Comparison of ENCODE assay signal across 26 mouse cellular contexts in genomic region chr12:77867947-77868495, GRCm38 (mm10).
A peak's percentile ranks its signal among the peaks of the same experiment; 100 is the strongest.
DNase-seq lines count a peak whose midpoint lies in the region; ATAC-seq and TF ChIP-seq lines count a peak whose summit lies in the region.
"Had no signal": no experiment of that assay in that cellular context is flagged by ENCODE, and none has a peak within 500 bp of the region (broad histone marks: within the 10 kb centered on the region; RNA-seq: fewer than 3 reads in every experiment).

No protein-coding gene starts in this region.

- 0 out of 2 replicates have a peak, but pooled peaks cover 1% of the 10 kb centered on the region for H3K27me3 ChIP-seq in hindbrain, embryonic 13.5 days
- no peaks in the 10 kb centered on the region for H3K27me3 ChIP-seq in hindbrain, embryonic 10.5 days (ENCODE audit: insufficient read depth, poor library complexity, severe bottlenecking)
- H3K27me3 ChIP-seq in midbrain, embryonic 13.5 days, result no peaks in the 10 kb centered on the region
- no peaks in the 10 kb centered on the region for H3K27me3 ChIP-seq in midbrain, embryonic 16.5 days (ENCODE audit: control insufficient read depth, insufficient read depth, low read depth, low read length)
- H3K27me3 ChIP-seq in heart, embryonic 12.5 days (replicated peaks), result no peaks in the 10 kb centered on the region
- H3K27me3 ChIP-seq: embryonic facial prominence, embryonic 12.5 days; embryonic facial prominence, embryonic 15.5 days; forebrain, embryonic 13.5 days; heart, embryonic 15.5 days; hindbrain, embryonic 15.5 days had no signal

- no peaks in the 10 kb centered on the region for H3K36me3 ChIP-seq in hindbrain, embryonic 13.5 days
- H3K36me3 ChIP-seq in hindbrain, embryonic 10.5 days, result no peaks in the 10 kb centered on the region
- no peaks in the 10 kb centered on the region for H3K36me3 ChIP-seq in midbrain, embryonic 13.5 days
- no peaks in the 10 kb centered on the region for H3K36me3 ChIP-seq in midbrain, embryonic 16.5 days (ENCODE audit: control insufficient read depth, insufficient read depth, low read length)
- no peaks in the 10 kb centered on the region for H3K36me3 ChIP-seq in heart, embryonic 12.5 days
- H3K36me3 ChIP-seq: embryonic facial prominence, embryonic 12.5 days; embryonic facial prominence, embryonic 15.5 days; heart, embryonic 15.5 days; hindbrain, embryonic 15.5 days had no signal

- no peaks in the 10 kb centered on the region for H3K9me3 ChIP-seq in hindbrain, embryonic 13.5 days
- H3K9me3 ChIP-seq in hindbrain, embryonic 10.5 days, result no peaks in the 10 kb centered on the region
- H3K9me3 ChIP-seq in midbrain, embryonic 13.5 days, result no peaks in the 10 kb centered on the region
- no peaks in the 10 kb centered on the region for H3K9me3 ChIP-seq in midbrain, embryonic 16.5 days (replicated peaks; ENCODE audit: control insufficient read depth, low read length, poor library complexity, severe bottlenecking)
- H3K9me3 ChIP-seq in heart, embryonic 12.5 days (replicated peaks), result no peaks in the 10 kb centered on the region
- H3K9me3 ChIP-seq: embryonic facial prominence, embryonic 12.5 days; embryonic facial prominence, embryonic 15.5 days; forebrain, embryonic 13.5 days; heart, embryonic 15.5 days; hindbrain, embryonic 15.5 days had no signal

- TF ChIP-seq CTCF in brain, embryonic 14.5 days (IDR thresholded peaks at IDR 0.05; ENCODE audit: borderline replicate concordance, extremely low read depth, insufficient read depth, insufficient read length), result no peak

- no peak overlapping the region for H3K4me3 ChIP-seq in hindbrain, embryonic 13.5 days
- H3K4me3 ChIP-seq in hindbrain, embryonic 10.5 days, result no peak overlapping the region
- no peak overlapping the region for H3K4me3 ChIP-seq in midbrain, embryonic 13.5 days (replicated peaks)
- H3K4me3 ChIP-seq in midbrain, embryonic 16.5 days (ENCODE audit: low read depth, low read length), result no peak overlapping the region
- no peak overlapping the region for H3K4me3 ChIP-seq in heart, embryonic 12.5 days
- H3K4me3 ChIP-seq: embryonic facial prominence, embryonic 12.5 days; embryonic facial prominence, embryonic 15.5 days; erythroblast, embryonic 14.5 days; forebrain, embryonic 13.5 days; gastrocnemius, adult 2 months; heart, embryonic 15.5 days; hindbrain, embryonic 15.5 days had no signal

- no peak for TF ChIP-seq POLR2A in brain, embryonic 14.5 days (IDR thresholded peaks at IDR 0.05; ENCODE audit: borderline replicate concordance, extremely low read depth, insufficient read depth, insufficient read length, poor library complexity, severe bottlenecking)

- DNase-seq in hindbrain, embryonic 10.5 days (ENCODE audit: low spot score), result no peak
- DNase-seq in brain, embryonic 14.5 days (ENCODE audit: low read depth), result peak; percentile 67
- no peak for DNase-seq in embryo, embryonic 10.5 days (ENCODE audit: low spot score)
- DNase-seq: adrenal gland, adult 2 months; adrenal gland, postnatal 14 days; cerebellum, adult 18-20 months; cerebellum, adult 9-10 months; cerebellum, postnatal 14 days; gastrocnemius, adult 2 months; gastrocnemius, postnatal 14 days; heart, adult 11 months; heart, postnatal 10 days; heart, postnatal 36 days had no signal

- no peak overlapping the region for H3K9ac ChIP-seq in hindbrain, embryonic 13.5 days
- no peak overlapping the region for H3K9ac ChIP-seq in midbrain, embryonic 13.5 days (replicated peaks)
- H3K9ac ChIP-seq in midbrain, embryonic 16.5 days (ENCODE audit: low read depth, low read length), result no peak overlapping the region
- H3K9ac ChIP-seq in heart, embryonic 12.5 days, result no peak overlapping the region
- H3K9ac ChIP-seq: embryonic facial prominence, embryonic 12.5 days; embryonic facial prominence, embryonic 15.5 days; forebrain, embryonic 13.5 days; heart, embryonic 15.5 days; hindbrain, embryonic 15.5 days had no signal

- no peak overlapping the region for H3K4me2 ChIP-seq in hindbrain, embryonic 13.5 days
- no peak overlapping the region for H3K4me2 ChIP-seq in midbrain, embryonic 13.5 days (replicated peaks)
- no peak overlapping the region for H3K4me2 ChIP-seq in midbrain, embryonic 16.5 days (ENCODE audit: low read length)
- H3K4me2 ChIP-seq in heart, embryonic 12.5 days, result no peak overlapping the region
- H3K4me2 ChIP-seq: embryonic facial prominence, embryonic 12.5 days; embryonic facial prominence, embryonic 15.5 days; forebrain, embryonic 13.5 days; heart, embryonic 11.5 days; heart, embryonic 15.5 days; hindbrain, embryonic 15.5 days had no signal

- H3K27ac ChIP-seq in hindbrain, embryonic 13.5 days, result no peak overlapping the region
- H3K27ac ChIP-seq in hindbrain, embryonic 10.5 days, result no peak overlapping the region
- H3K27ac ChIP-seq in midbrain, embryonic 13.5 days, result peak overlapping the region; percentile 68
- H3K27ac ChIP-seq in midbrain, embryonic 16.5 days (ENCODE audit: low read length), result no peak overlapping the region; the same call in 1 of the 2 replicates
- H3K27ac ChIP-seq in heart, embryonic 12.5 days (ENCODE audit: poor library complexity, severe bottlenecking), result no peak overlapping the region
- H3K27ac ChIP-seq: embryonic facial prominence, embryonic 12.5 days; embryonic facial prominence, embryonic 15.5 days; forebrain, embryonic 13.5 days; gastrocnemius, adult 2 months; heart, embryonic 15.5 days; hindbrain, embryonic 15.5 days had no signal

- peaks cover 6% of the 10 kb centered on the region for H3K4me1 ChIP-seq in hindbrain, embryonic 13.5 days (replicated peaks)
- H3K4me1 ChIP-seq in hindbrain, embryonic 10.5 days (replicated peaks), result no peaks in the 10 kb centered on the region
- peaks cover 6% of the 10 kb centered on the region for H3K4me1 ChIP-seq in midbrain, embryonic 13.5 days (replicated peaks)
- H3K4me1 ChIP-seq in midbrain, embryonic 16.5 days (ENCODE audit: control insufficient read depth, insufficient read depth, low read length), result peaks cover 3% of the 10 kb centered on the region; the same call in 1 of the 2 replicates
- H3K4me1 ChIP-seq in heart, embryonic 12.5 days (replicated peaks), result 0 out of 2 replicates have a peak, but pooled peaks cover 4% of the 10 kb centered on the region
- H3K4me1 ChIP-seq: embryonic facial prominence, embryonic 12.5 days; embryonic facial prominence, embryonic 15.5 days; forebrain, embryonic 13.5 days; heart, embryonic 15.5 days; hindbrain, embryonic 15.5 days had no signal

- WGBS in hindbrain, embryonic 13.5 days, result 57% methylated on average over 4 of the region's 4 CpGs
- 86% methylated on average over 4 of the region's 4 CpGs for WGBS in hindbrain, embryonic 10.5 days
- 60% methylated on average over 4 of the region's 4 CpGs for WGBS in midbrain, embryonic 13.5 days
- WGBS in midbrain, embryonic 16.5 days, result 45% methylated on average over 4 of the region's 4 CpGs
- WGBS in heart, embryonic 12.5 days, result 44% methylated on average over 4 of the region's 4 CpGs

- peak; percentile 36; the same call in 1 of the 2 replicates for ATAC-seq in hindbrain, embryonic 13.5 days (ENCODE audit: low FRiP score)
- ATAC-seq in midbrain, embryonic 13.5 days, result peak; percentile 77; the same call in 1 of the 2 replicates
- ATAC-seq in midbrain, embryonic 16.5 days, result peak; percentile 54; the same call in 1 of the 2 replicates
- ATAC-seq in erythroblast, adult 5-6 weeks (replicated peaks; ENCODE audit: low FRiP score, poor library complexity, severe bottlenecking), result no peak
- ATAC-seq in heart, embryonic 12.5 days (ENCODE audit: insufficient number of reproducible peaks, low FRiP score), result no peak
- ATAC-seq: CD4-positive, CD25-positive, alpha-beta regulatory T cell, adult 4 months; forebrain, embryonic 13.5 days had no signal

Comparison
In these comparisons a context has a peak if more than half of its experiments do, and no peak if none do; other contexts are left out.
1. ATAC-seq: peak in hindbrain, embryonic 13.5 days (single experiment), midbrain, embryonic 13.5 days (single experiment) and midbrain, embryonic 16.5 days (single experiment); none in erythroblast, adult 5-6 weeks (single experiment) and heart, embryonic 12.5 days (single experiment).